Mouse (Mus musculus): ENCODE measurements around the gene Ano8. TPM values are rescaled to one million over a fixed set of nuclear protein-coding genes. Genes with fewer than 3 reads are reported as not detected.
A peak's percentile ranks its signal among the peaks of the same experiment; 100 is the strongest.

The Ano8 gene
- polyA plus RNA-seq, 1 experiment from 2014 or later, result 1.0 TPM

- H3K9me3 ChIP-seq (ENCODE audit: control insufficient read depth, low read length), result no peaks in the 10 kb centered on the region
- no peak overlapping the region for H3K27ac ChIP-seq (ENCODE audit: low read length)
- 77% methylated on average over 4 of the region's 4 CpGs for WGBS
- peaks cover 5% of the 10 kb centered on the region; the same call in 1 of the 2 replicates for H3K4me1 ChIP-seq (replicated peaks; ENCODE audit: control insufficient read depth, insufficient read depth, low read length)
- no peak overlapping the region for H3K4me3 ChIP-seq (ENCODE audit: low read length)
- H3K36me3 ChIP-seq (ENCODE audit: control insufficient read depth, insufficient read depth, low read length), result no peaks in the 10 kb centered on the region
- no peak for ATAC-seq (ENCODE audit: low read depth)
- H3K27me3 ChIP-seq (ENCODE audit: control insufficient read depth, insufficient read depth, low read depth, low read length), result peaks cover 30% of the 10 kb centered on the region
- no peak overlapping the region for H3K9ac ChIP-seq (ENCODE audit: low read length)
- H3K4me2 ChIP-seq (ENCODE audit: low read depth, low read length), result no peak overlapping the region
Measured at GRCm38 (mm10) chr8:71505979-71506378, 20.2 kb upstream of the Ano8 start.

DNA sequence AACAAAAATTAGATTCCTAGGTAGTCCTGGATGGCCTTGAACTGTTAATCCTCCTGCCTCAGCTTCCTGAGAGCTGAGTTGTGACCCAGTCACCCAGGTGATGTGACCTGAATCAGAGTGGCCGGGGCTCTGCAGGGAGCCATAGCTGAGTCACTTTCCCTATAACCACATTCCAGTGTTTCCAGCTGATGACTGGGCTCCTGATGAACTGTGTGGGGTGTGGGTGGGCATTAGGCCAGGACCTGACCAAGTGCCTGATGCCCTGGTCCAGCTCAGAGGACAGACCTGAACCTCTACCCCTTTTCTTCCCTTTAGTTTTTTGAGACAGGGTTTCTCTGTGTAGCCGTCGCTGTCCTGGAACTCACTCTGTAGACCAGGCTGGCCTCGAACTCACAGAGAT, 19.6 kb upstream of the Ano8 start:
- Histone ChIP-seq H3K4me2 (ENCODE audit: low read depth, low read length) (no peak overlapping the region), H3K27ac (ENCODE audit: low read length) (no peak overlapping the region), H3K4me1 (replicated peaks; ENCODE audit: control insufficient read depth, insufficient read depth, low read length) (peaks cover 5% of the 10 kb centered on the region; the same call in 1 of the 2 replicates), H3K4me3 (ENCODE audit: low read length) (no peak overlapping the region), H3K36me3 (ENCODE audit: control insufficient read depth, insufficient read depth, low read length) (no peaks in the 10 kb centered on the region), H3K27me3 (ENCODE audit: control insufficient read depth, insufficient read depth, low read depth, low read length) (peaks cover 30% of the 10 kb centered on the region), H3K9me3 (ENCODE audit: control insufficient read depth, low read length) (no peaks in the 10 kb centered on the region), H3K9ac (ENCODE audit: low read length) (no peak overlapping the region)
- WGBS, result 91% methylated on average over 4 of the region's 4 CpGs
- no peak for ATAC-seq (ENCODE audit: low read depth)

GRCm38 (mm10) chr8:71504349-71504748, 18.6 kb upstream of the Ano8 start:
- no peaks in the 10 kb centered on the region for H3K9me3 ChIP-seq (ENCODE audit: control insufficient read depth, low read length)
- H3K9ac ChIP-seq (ENCODE audit: low read length), result no peak overlapping the region
- peaks cover 8% of the 10 kb centered on the region for H3K4me1 ChIP-seq (replicated peaks; ENCODE audit: control insufficient read depth, insufficient read depth, low read length)
- no peak overlapping the region for H3K27ac ChIP-seq (ENCODE audit: low read length)
- WGBS, result 89% methylated on average over 4 of the region's 4 CpGs
- no peak overlapping the region for H3K4me2 ChIP-seq (ENCODE audit: low read depth, low read length)
- no peak overlapping the region for H3K4me3 ChIP-seq (ENCODE audit: low read length)
- no peaks in the 10 kb centered on the region for H3K36me3 ChIP-seq (ENCODE audit: control insufficient read depth, insufficient read depth, low read length)
- no peak for ATAC-seq (ENCODE audit: low read depth)
- peaks cover 23% of the 10 kb centered on the region for H3K27me3 ChIP-seq (ENCODE audit: control insufficient read depth, insufficient read depth, low read depth, low read length)

GRCm38 (mm10) chr8:71498816-71499690, 13.3 kb upstream of the Ano8 start:
- ATAC-seq (ENCODE audit: low read depth), result peak; percentile 41
- Histone ChIP-seq H3K36me3 (ENCODE audit: control insufficient read depth, insufficient read depth, low read length) (no peaks in the 10 kb centered on the region), H3K4me1 (replicated peaks; ENCODE audit: control insufficient read depth, insufficient read depth, low read length) (peaks cover 44% of the 10 kb centered on the region), H3K27me3 (ENCODE audit: control insufficient read depth, insufficient read depth, low read depth, low read length) (no peaks in the 10 kb centered on the region), H3K4me3 (ENCODE audit: low read length) (no peak overlapping the region), H3K9ac (ENCODE audit: low read length) (peak overlapping the region; percentile 6), H3K9me3 (ENCODE audit: control insufficient read depth, low read length) (no peaks in the 10 kb centered on the region), H3K4me2 (ENCODE audit: low read depth, low read length) (peak overlapping the region; percentile 23; the same call in 1 of the 2 replicates), H3K27ac (ENCODE audit: low read length) (peak overlapping the region; percentile 68)
- WGBS, result 17% methylated on average over 16 of the region's 16 CpGs

DNA sequence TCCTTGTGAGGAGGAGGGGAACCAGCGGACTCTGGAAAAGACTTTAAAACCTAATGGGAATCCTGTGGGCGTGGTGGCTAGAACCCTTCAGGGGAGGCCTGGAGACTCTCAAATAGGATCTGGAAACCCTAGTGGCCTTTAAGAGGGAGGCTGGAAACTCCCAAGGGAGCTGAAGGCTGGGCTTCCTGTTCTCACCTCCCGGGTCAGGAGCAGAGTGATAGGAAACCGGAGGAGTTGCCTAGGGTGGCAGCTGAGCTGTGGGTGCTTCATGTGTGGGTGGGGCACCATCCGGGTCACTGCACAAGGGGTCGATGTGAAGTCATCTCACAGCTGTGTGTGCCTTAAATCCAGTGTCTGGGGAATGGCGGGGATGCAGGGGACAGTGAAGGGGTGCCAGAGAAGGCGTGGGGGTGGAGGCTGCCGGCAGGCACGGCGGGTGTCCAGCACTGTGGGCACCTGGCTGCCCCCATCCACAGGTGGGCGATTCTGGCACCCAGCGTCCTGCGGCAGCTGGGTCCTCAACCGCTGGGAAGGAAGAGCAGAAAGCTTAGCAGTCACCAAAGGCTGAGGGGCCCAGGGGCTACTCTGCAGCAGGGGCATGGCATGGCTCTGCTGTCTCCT, 12.2 kb upstream of the Ano8 start:
- Histone ChIP-seq H3K4me2 (ENCODE audit: low read depth, low read length) (no peak overlapping the region), H3K9ac (ENCODE audit: low read length) (peak overlapping the region; percentile 6; the same call in 1 of the 2 replicates), H3K27me3 (ENCODE audit: control insufficient read depth, insufficient read depth, low read depth, low read length) (no peaks in the 10 kb centered on the region), H3K9me3 (ENCODE audit: control insufficient read depth, low read length) (no peaks in the 10 kb centered on the region), H3K4me1 (replicated peaks; ENCODE audit: control insufficient read depth, insufficient read depth, low read length) (peaks cover 44% of the 10 kb centered on the region), H3K4me3 (ENCODE audit: low read length) (no peak overlapping the region), H3K36me3 (ENCODE audit: control insufficient read depth, insufficient read depth, low read length) (peaks cover 3% of the 10 kb centered on the region; the same call in 1 of the 2 replicates), H3K27ac (ENCODE audit: low read length) (peak overlapping the region; percentile 68)
- ATAC-seq (ENCODE audit: low read depth), result peak; percentile 1; the same call in 1 of the 2 replicates
- WGBS, result 24% methylated on average over 15 of the region's 15 CpGs

DNA sequence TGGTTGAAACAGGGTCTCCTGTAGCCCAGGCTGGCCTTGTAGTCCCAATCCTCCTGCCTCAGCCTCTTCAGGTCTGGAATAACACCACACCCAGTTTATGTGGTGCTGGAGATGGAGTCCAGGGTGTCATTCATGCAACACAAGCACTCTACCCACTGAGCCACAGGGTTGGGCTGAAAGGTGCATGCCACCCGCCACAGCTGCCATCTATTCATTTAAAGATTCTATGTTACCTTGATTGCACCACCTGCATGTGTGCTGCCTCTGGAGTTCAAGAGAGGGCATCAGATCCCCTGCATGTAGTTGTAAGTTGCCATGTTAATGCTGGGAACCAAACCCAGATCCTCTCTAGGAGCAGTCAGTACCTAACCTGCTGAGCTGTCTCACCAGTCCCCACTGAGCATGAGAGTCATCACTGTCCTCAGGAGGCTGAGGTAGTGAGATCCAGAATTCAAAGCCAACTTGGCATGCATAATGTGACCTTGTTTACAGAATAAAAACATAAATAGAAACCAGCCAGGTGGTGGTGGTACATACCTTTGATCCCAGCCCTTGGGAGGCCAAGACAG, 11.4 kb upstream of the Ano8 start:
- Histone ChIP-seq H3K4me2 (ENCODE audit: low read depth, low read length) (no peak overlapping the region), H3K9me3 (ENCODE audit: control insufficient read depth, low read length) (no peaks in the 10 kb centered on the region), H3K27me3 (ENCODE audit: control insufficient read depth, insufficient read depth, low read depth, low read length) (no peaks in the 10 kb centered on the region), H3K9ac (ENCODE audit: low read length) (0 out of 2 replicates have a peak overlapping the region, but pooled peaks have one; percentile 6), H3K4me1 (replicated peaks; ENCODE audit: control insufficient read depth, insufficient read depth, low read length) (peaks cover 44% of the 10 kb centered on the region), H3K4me3 (ENCODE audit: low read length) (no peak overlapping the region), H3K27ac (ENCODE audit: low read length) (peak overlapping the region; percentile 80), H3K36me3 (ENCODE audit: control insufficient read depth, insufficient read depth, low read length) (peaks cover 10% of the 10 kb centered on the region)
- no peak for ATAC-seq (ENCODE audit: low read depth)
- 85% methylated on average over 1 of the region's 1 CpGs for WGBS

GRCm38 (mm10) chr8:71496481-71496880, 10.7 kb upstream of the Ano8 start:
- no peaks in the 10 kb centered on the region for H3K27me3 ChIP-seq (ENCODE audit: control insufficient read depth, insufficient read depth, low read depth, low read length)
- 23% methylated on average over 11 of the region's 11 CpGs for WGBS
- no peak overlapping the region for H3K4me2 ChIP-seq (ENCODE audit: low read depth, low read length)
- H3K9ac ChIP-seq (ENCODE audit: low read length), result no peak overlapping the region
- H3K9me3 ChIP-seq (ENCODE audit: control insufficient read depth, low read length), result no peaks in the 10 kb centered on the region
- peaks cover 11% of the 10 kb centered on the region for H3K36me3 ChIP-seq (ENCODE audit: control insufficient read depth, insufficient read depth, low read length)
- H3K4me1 ChIP-seq (replicated peaks; ENCODE audit: control insufficient read depth, insufficient read depth, low read length), result peaks cover 44% of the 10 kb centered on the region
- ATAC-seq (ENCODE audit: low read depth), result peak; percentile 57
- H3K4me3 ChIP-seq (ENCODE audit: low read length), result no peak overlapping the region
- H3K27ac ChIP-seq (ENCODE audit: low read length), result peak overlapping the region; percentile 80

DNA sequence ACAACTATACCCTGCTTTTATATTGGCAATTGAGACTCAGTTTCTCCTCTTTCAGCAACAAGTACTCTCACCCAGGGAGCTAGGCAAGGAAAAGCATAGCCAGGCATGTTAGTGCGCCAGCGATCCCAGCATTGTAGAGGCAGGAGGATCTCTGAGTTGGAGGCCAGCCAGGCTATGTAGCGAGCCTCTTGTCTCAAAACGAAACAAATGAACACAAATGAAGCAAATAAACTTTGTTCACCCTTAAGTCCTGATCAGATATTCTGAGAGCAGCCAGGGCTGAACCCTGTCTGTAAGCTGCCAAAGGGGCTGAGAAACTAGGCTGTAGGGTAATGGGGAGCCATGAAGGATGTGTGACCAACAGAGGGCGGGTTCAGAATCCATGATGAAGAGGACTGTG, 10.0 kb upstream of the Ano8 start:
- Histone ChIP-seq H3K27me3 (ENCODE audit: control insufficient read depth, insufficient read depth, low read depth, low read length) (no peaks in the 10 kb centered on the region), H3K9ac (ENCODE audit: low read length) (no peak overlapping the region), H3K36me3 (ENCODE audit: control insufficient read depth, insufficient read depth, low read length) (peaks cover 13% of the 10 kb centered on the region), H3K4me3 (ENCODE audit: low read length) (no peak overlapping the region), H3K9me3 (ENCODE audit: control insufficient read depth, low read length) (no peaks in the 10 kb centered on the region), H3K4me1 (replicated peaks; ENCODE audit: control insufficient read depth, insufficient read depth, low read length) (peaks cover 44% of the 10 kb centered on the region), H3K4me2 (ENCODE audit: low read depth, low read length) (no peak overlapping the region), H3K27ac (ENCODE audit: low read length) (peak overlapping the region; percentile 73)
- 57% methylated on average over 5 of the region's 5 CpGs for WGBS
- ATAC-seq (ENCODE audit: low read depth), result no peak

DNA sequence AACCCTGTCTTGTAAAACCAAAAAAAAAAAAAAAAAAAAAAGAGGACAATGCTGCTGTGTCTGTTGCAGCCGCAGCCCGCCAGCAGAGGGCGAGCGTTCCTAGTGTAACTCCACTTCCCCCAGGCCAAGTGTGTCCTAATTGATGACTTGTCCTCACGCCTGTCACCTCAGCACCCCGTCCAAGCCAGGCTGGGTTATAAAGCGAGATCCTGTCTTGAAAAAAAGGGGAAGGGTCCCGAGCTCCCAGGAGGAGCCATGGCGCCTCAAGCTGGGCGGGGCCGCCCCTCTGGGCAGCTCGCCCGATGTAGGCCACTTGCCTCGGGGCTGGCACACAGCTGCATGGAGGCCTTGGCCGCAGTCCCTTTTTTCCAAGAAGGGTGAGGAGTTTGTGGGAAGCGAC, 9.3 kb upstream of the Ano8 start:
- Histone ChIP-seq H3K4me3 (ENCODE audit: low read length) (no peak overlapping the region), H3K4me1 (replicated peaks; ENCODE audit: control insufficient read depth, insufficient read depth, low read length) (peaks cover 44% of the 10 kb centered on the region), H3K9me3 (ENCODE audit: control insufficient read depth, low read length) (no peaks in the 10 kb centered on the region), H3K27ac (ENCODE audit: low read length) (peak overlapping the region; percentile 73), H3K9ac (ENCODE audit: low read length) (0 out of 2 replicates have a peak overlapping the region, but pooled peaks have one; percentile 14), H3K4me2 (ENCODE audit: low read depth, low read length) (peak overlapping the region; percentile 33), H3K27me3 (ENCODE audit: control insufficient read depth, insufficient read depth, low read depth, low read length) (no peaks in the 10 kb centered on the region), H3K36me3 (ENCODE audit: control insufficient read depth, insufficient read depth, low read length) (peaks cover 14% of the 10 kb centered on the region)
- peak; percentile 66 for ATAC-seq (ENCODE audit: low read depth)
- 11% methylated on average over 16 of the region's 16 CpGs for WGBS
